Mouse (Mus musculus) liver, adult 2 months (tissue): Measurements from ENCODE around the gene Slc35b4.

Experiments
- CTCF ChIP-seq: fragments of 200-500 bp; IDR thresholded peaks from 2 replicates; pipeline ENCODE4 v1.5.1; 2011; ENCODE audit warnings: low read depth, low read length, control low read depth
- POLR2A ChIP-seq: fragments of 200-500 bp; IDR thresholded peaks from 2 replicates; pipeline ENCODE4 v1.6.1; 2011; ENCODE audit warnings: low read length, control low read depth; ENCODE audit not compliant: insufficient read depth; ENCODE audit errors: extremely low read depth

GRCm38 (mm10) chr6:34162607-34163006 is 14.3 kb downstream of the Slc35b4 start:
- TF ChIP-seq POLR2A, result no peak
- TF ChIP-seq CTCF, result no peak
